Mouse (Mus musculus) left cerebral cortex, postnatal 4 days (tissue): ENCODE results near the gene Dnal1. TPM values are rescaled to one million over a fixed set of nuclear protein-coding genes. Genes with fewer than 3 reads are reported as not detected.

Source experiments
- total RNA-seq, 2 experiments: library from RNA; stranded (reverse); gene quantifications; 2 replicates each; pipeline ENCODE4 v1.2.3; 2021

Dnal1 gene
- total RNA-seq, 2 experiments from 2014 or later, result 61.8 to 73.1 TPM

Other genes starting within 250 kb of the Dnal1 start
- gene Numb, start 192.4 kb upstream of the Dnal1 start, total RNA-seq, result 10 to 100 TPM; 16.5 to 17.8 TPM
- 10 to 100 TPM; 16.2 to 17.1 TPM for gene Riox1, start 163.8 kb upstream of the Dnal1 start, total RNA-seq
- under 1 TPM in 1 of 2 experiments, not detected in 1; 0.14 TPM for gene Heatr4, start 129.5 kb upstream of the Dnal1 start, total RNA-seq
- gene Acot2, start 126.5 kb upstream of the Dnal1 start, total RNA-seq, result 1 to 10 TPM; 6.6 to 6.9 TPM
- gene Acot1, start 104.9 kb upstream of the Dnal1 start, total RNA-seq, result 10 to 100 TPM; 51.5 to 51.9 TPM
- gene Acot4, start 76.0 kb upstream of the Dnal1 start, total RNA-seq, result 1 to 10 TPM; 1.8 to 2.0 TPM
- not detected for gene Gm49366, start 75.4 kb upstream of the Dnal1 start, total RNA-seq
- gene Acot3, start 62.2 kb upstream of the Dnal1 start, total RNA-seq, result under 1 TPM; 0.28 to 0.99 TPM
- gene Acot5, start 45.0 kb upstream of the Dnal1 start, total RNA-seq, result under 1 TPM; 0.44 to 0.52 TPM
- 1 to 10 TPM; 3.1 to 3.5 TPM for gene Acot6, start 13.7 kb upstream of the Dnal1 start, total RNA-seq
- gene Pnma1, start 34.1 kb downstream of the Dnal1 start, total RNA-seq, result 10 to 100 TPM; 11.0 to 11.1 TPM
- 10 to 100 TPM; 12.9 to 14.9 TPM for gene Elmsan1, start 104.5 kb downstream of the Dnal1 start, total RNA-seq
- gene Ptgr2, start 170.9 kb downstream of the Dnal1 start, total RNA-seq, result 10 to 100 TPM; 19.1 to 20.5 TPM
- 10 to 100 TPM; 46.4 to 56.3 TPM for gene Zfp410, start 202.5 kb downstream of the Dnal1 start, total RNA-seq
- gene Coq6, start 247.3 kb downstream of the Dnal1 start, total RNA-seq, result 10 to 100 TPM; 23.9 to 28.0 TPM
- gene Fam161b, start 247.5 kb downstream of the Dnal1 start, total RNA-seq, result 10 to 100 TPM; 11.8 to 12.3 TPM